In genomic region chr8:4192807-4193587, GRCm38 (mm10) we compare ENCODE assay signal across 8 mouse cellular contexts. TPM values are rescaled to one million over a fixed set of nuclear protein-coding genes. Genes with fewer than 3 reads are reported as not detected.
DNase-seq lines count a peak whose midpoint lies in the region; ATAC-seq and TF ChIP-seq lines count a peak whose summit lies in the region.

No protein-coding gene starts in this region.

- 0 out of 2 replicates have a peak, but pooled peaks cover 2% of the 10 kb centered on the region for H3K36me3 ChIP-seq in embryonic facial prominence, embryonic 12.5 days
- no peaks in the 10 kb centered on the region for H3K36me3 ChIP-seq in heart, adult 2 months (ENCODE audit: control insufficient read depth, insufficient read depth, low read length)
- 0 out of 2 replicates have a peak, but pooled peaks cover 3% of the 10 kb centered on the region for H3K36me3 ChIP-seq in limb, embryonic 10.5 days
- peaks cover 77% of the 10 kb centered on the region for H3K36me3 ChIP-seq in midbrain, embryonic 13.5 days

- no peak for TF ChIP-seq POLR2A in heart, adult 2 months (IDR thresholded peaks at IDR 0.05; ENCODE audit: insufficient read depth, low read depth, low read length)

- H3K27me3 ChIP-seq in embryonic facial prominence, embryonic 12.5 days = no peaks in the 10 kb centered on the region
- H3K27me3 ChIP-seq in heart, adult 2 months (ENCODE audit: control insufficient read depth, insufficient read depth, low read length) = no peaks in the 10 kb centered on the region
- H3K27me3 ChIP-seq in limb, embryonic 10.5 days (ENCODE audit: low read depth, poor library complexity, severe bottlenecking) = 0 out of 2 replicates have a peak, but pooled peaks cover 6% of the 10 kb centered on the region
- no peaks in the 10 kb centered on the region for H3K27me3 ChIP-seq in midbrain, embryonic 13.5 days

- no peak overlapping the region for H3K27ac ChIP-seq in embryonic facial prominence, embryonic 12.5 days
- no peak overlapping the region; the same call in 1 of the 2 replicates for H3K27ac ChIP-seq in heart, adult 2 months
- H3K27ac ChIP-seq in limb, embryonic 10.5 days = 0 out of 2 replicates have a peak overlapping the region, but pooled peaks have one; percentile 6
- peak overlapping the region; percentile 82 for H3K27ac ChIP-seq in midbrain, embryonic 13.5 days

- peak overlapping the region; percentile 21; the same call in 1 of the 2 replicates for H3K4me2 ChIP-seq in embryonic facial prominence, embryonic 12.5 days (replicated peaks)
- H3K4me2 ChIP-seq in midbrain, embryonic 13.5 days (replicated peaks) = peak overlapping the region; percentile 25; the same call in 1 of the 2 replicates

- DNase-seq in 3134 (ENCODE audit: extremely low read depth, insufficient read length, low spot score) = peak; percentile 55
- peak; percentile 91 for DNase-seq in adrenal gland, postnatal 25 days
- DNase-seq in heart, adult 2 months = peak; percentile 83 to 88
- peak; percentile 90 for DNase-seq in kidney, adult 18-20 months
- DNase-seq in limb, embryonic 10.5 days (ENCODE audit: low spot score) = peak; percentile 91
- DNase-seq in skeletal muscle tissue, adult 2 months (ENCODE audit: low read depth, low spot score) = peak; percentile 67

- no peak overlapping the region for H3K9ac ChIP-seq in embryonic facial prominence, embryonic 12.5 days
- H3K9ac ChIP-seq in heart, adult 2 months (ENCODE audit: low read depth, low read length) = no peak overlapping the region
- no peak overlapping the region; the same call in 1 of the 2 replicates for H3K9ac ChIP-seq in midbrain, embryonic 13.5 days (replicated peaks)

- 8% methylated on average over 18 of the region's 18 CpGs for WGBS in embryonic facial prominence, embryonic 12.5 days
- WGBS in heart, adult 2 months = 16% methylated on average over 18 of the region's 18 CpGs
- WGBS in limb, embryonic 10.5 days = 4% methylated on average over 18 of the region's 18 CpGs
- WGBS in midbrain, embryonic 13.5 days = 3% methylated on average over 18 of the region's 18 CpGs

- peak; percentile 96 for TF ChIP-seq CTCF in heart, adult 2 months (IDR thresholded peaks at IDR 0.05)

- H3K4me1 ChIP-seq in embryonic facial prominence, embryonic 12.5 days = 0 out of 2 replicates have a peak, but pooled peaks cover 4% of the 10 kb centered on the region
- peaks cover 1% of the 10 kb centered on the region for H3K4me1 ChIP-seq in heart, adult 2 months (ENCODE audit: control insufficient read depth, insufficient read depth, low read length)
- H3K4me1 ChIP-seq in limb, embryonic 10.5 days = peaks cover 11% of the 10 kb centered on the region
- peaks cover 26% of the 10 kb centered on the region for H3K4me1 ChIP-seq in midbrain, embryonic 13.5 days (replicated peaks)

- 0 out of 2 replicates have a peak, but pooled peaks have one; percentile 83 for ATAC-seq in embryonic facial prominence, embryonic 12.5 days (ENCODE audit: insufficient number of reproducible peaks, insufficient read depth, low FRiP score, low TSS enrichment)
- peak; percentile 85 for ATAC-seq in midbrain, embryonic 13.5 days

- 0 out of 2 replicates have a peak, but pooled peaks have one; percentile 51 for TF ChIP-seq EP300 in heart, adult 2 months (IDR thresholded peaks at IDR 0.05; ENCODE audit: insufficient read depth, low read depth, low read length)

- intact Hi-C loops in heart, adult 2 months (cut with DNase I) = loop anchor here (5.0 kb wide), 4 partner anchors 44 to 179 kb away; partner anchors contain the start of genes Gm49320, Map2k7 and Snapc2

- no peaks in the 10 kb centered on the region for H3K79me2 ChIP-seq in heart, adult 2 months (replicated peaks; ENCODE audit: control insufficient read depth, insufficient read depth, low read length)

- H3K4me3 ChIP-seq in embryonic facial prominence, embryonic 12.5 days = no peak overlapping the region
- no peak overlapping the region for H3K4me3 ChIP-seq in heart, adult 2 months
- H3K4me3 ChIP-seq in limb, embryonic 10.5 days = no peak overlapping the region
- no peak overlapping the region for H3K4me3 ChIP-seq in midbrain, embryonic 13.5 days (replicated peaks)

- no peaks in the 10 kb centered on the region for H3K9me3 ChIP-seq in embryonic facial prominence, embryonic 12.5 days
- no peaks in the 10 kb centered on the region for H3K9me3 ChIP-seq in limb, embryonic 10.5 days (replicated peaks)
- no peaks in the 10 kb centered on the region for H3K9me3 ChIP-seq in midbrain, embryonic 13.5 days

RNA-seq across cellular contexts. Expression of gene Prr36, which starts 24.3 kb away (rescaled TPM):
- 4.7 and 5.2 TPM in 2 replicates for total RNA-seq in adrenal gland, postnatal 25 days (2021)
- polyA plus RNA-seq in embryonic facial prominence, embryonic 12.5 days (2016; fragmentation: Nextera tagmentation; extraction: Ambion mirVana) = 5.5 and 6.1 TPM in 2 replicates
- total RNA-seq in heart, adult 2 months (2021) = under 1 TPM in 1 of 2 experiments, not detected in 1; 0.05 TPM
- polyA plus RNA-seq in heart, adult 2 months (2012; rRNA removed) = 0.04 TPM in 1 of 2 replicates, not detected in the other
- 1.5 and 2.2 TPM in 2 replicates for polyA plus RNA-seq in limb, embryonic 10.5 days (2016; fragmentation: Nextera tagmentation; extraction: Ambion mirVana)
- polyA plus RNA-seq in midbrain, embryonic 13.5 days (2015; fragmentation: Nextera tagmentation; extraction: Ambion mirVana) = 44.2 and 52.1 TPM in 2 replicates

RNA-seq across cellular contexts. Expression of gene Evi5l, which starts 26.6 kb away (rescaled TPM):
- 31.2 and 38.6 TPM in 2 replicates for total RNA-seq in adrenal gland, postnatal 25 days (2021)
- polyA plus RNA-seq in embryonic facial prominence, embryonic 12.5 days (2016; fragmentation: Nextera tagmentation; extraction: Ambion mirVana) = 35.6 and 37.3 TPM in 2 replicates
- total RNA-seq in heart, adult 2 months (2021) = 10 to 100 TPM; 20.6 to 22.3 TPM
- 20.2 and 27.3 TPM in 2 replicates for polyA plus RNA-seq in heart, adult 2 months (2012; rRNA removed)
- 14.4 and 25.5 TPM in 2 replicates for polyA plus RNA-seq in limb, embryonic 10.5 days (2016; fragmentation: Nextera tagmentation; extraction: Ambion mirVana)
- polyA plus RNA-seq in midbrain, embryonic 13.5 days (2015; fragmentation: Nextera tagmentation; extraction: Ambion mirVana) = 91.4 and 92.5 TPM in 2 replicates

RNA-seq across cellular contexts. Expression of gene Lrrc8e, which starts 33.6 kb away (rescaled TPM):
- total RNA-seq in adrenal gland, postnatal 25 days (2021) = 18.0 and 18.6 TPM in 2 replicates
- 0.56 and 0.67 TPM in 2 replicates for polyA plus RNA-seq in embryonic facial prominence, embryonic 12.5 days (2016; fragmentation: Nextera tagmentation; extraction: Ambion mirVana)
- under 1 TPM; 0.37 to 0.52 TPM for total RNA-seq in heart, adult 2 months (2021)
- 0.09 and 0.29 TPM in 2 replicates for polyA plus RNA-seq in heart, adult 2 months (2012; rRNA removed)
- polyA plus RNA-seq in limb, embryonic 10.5 days (2016; fragmentation: Nextera tagmentation; extraction: Ambion mirVana) = 0.11 and 0.20 TPM in 2 replicates
- 0.17 TPM in 1 of 2 replicates, not detected in the other for polyA plus RNA-seq in midbrain, embryonic 13.5 days (2015; fragmentation: Nextera tagmentation; extraction: Ambion mirVana)

RNA-seq across cellular contexts. Expression of gene Map2k7, which starts 45.5 kb away (rescaled TPM):
- 99.6 and 105 TPM in 2 replicates for total RNA-seq in adrenal gland, postnatal 25 days (2021)
- 36.1 and 40.1 TPM in 2 replicates for polyA plus RNA-seq in embryonic facial prominence, embryonic 12.5 days (2016; fragmentation: Nextera tagmentation; extraction: Ambion mirVana)
- total RNA-seq in heart, adult 2 months (2021) = 10 to 100 TPM; 63.8 to 65.9 TPM
- 27.8 and 53.1 TPM in 2 replicates for polyA plus RNA-seq in heart, adult 2 months (2012; rRNA removed)
- polyA plus RNA-seq in limb, embryonic 10.5 days (2016; fragmentation: Nextera tagmentation; extraction: Ambion mirVana) = 32.8 and 34.2 TPM in 2 replicates
- polyA plus RNA-seq in midbrain, embryonic 13.5 days (2015; fragmentation: Nextera tagmentation; extraction: Ambion mirVana) = 33.0 and 36.9 TPM in 2 replicates

RNA-seq across cellular contexts. Expression of gene Gm49320, which starts 45.7 kb away (rescaled TPM):
- total RNA-seq in adrenal gland, postnatal 25 days (2021) = 1.1 and 3.0 TPM in 2 replicates
- polyA plus RNA-seq in embryonic facial prominence, embryonic 12.5 days (2016; fragmentation: Nextera tagmentation; extraction: Ambion mirVana) = 1.1 and 2.0 TPM in 2 replicates
- total RNA-seq in heart, adult 2 months (2021) = under 1 TPM in 1 of 2 experiments, not detected in 1; 0.45 TPM
- 0.64 and 2.6 TPM in 2 replicates for polyA plus RNA-seq in heart, adult 2 months (2012; rRNA removed)
- polyA plus RNA-seq in limb, embryonic 10.5 days (2016; fragmentation: Nextera tagmentation; extraction: Ambion mirVana) = 0.85 and 1.6 TPM in 2 replicates
- 0.90 and 1.2 TPM in 2 replicates for polyA plus RNA-seq in midbrain, embryonic 13.5 days (2015; fragmentation: Nextera tagmentation; extraction: Ambion mirVana)

Comparison
In these comparisons a context has a peak if more than half of its experiments do, and no peak if none do; other contexts are left out.
1. H3K27ac ChIP-seq: peak in limb, embryonic 10.5 days (single experiment) and midbrain, embryonic 13.5 days (single experiment); none in embryonic facial prominence, embryonic 12.5 days (single experiment) and heart, adult 2 months (single experiment).
2. Peak in every context shown above with its lines, with median percentiles within 50 percentile points of each other: DNase-seq.